Mouse (Mus musculus) heart, postnatal 10 days (tissue): ENCODE data around the gene Lin9. TPM values are rescaled to one million over a fixed set of nuclear protein-coding genes. Genes with fewer than 3 reads are reported as not detected.
"Not testable (repeated sequence)": the region's sequence is repeated elsewhere in the genome, so short reads cannot be mapped to it uniquely, and the experiment has no call there.

ENCODE experiments used
- DNase-seq, 2 experiments: peaks; one replicate each; pipeline ENCODE4 v3.0.0; 2021
- intact Hi-C: fragments of 180-260 bp; cut with DNase I; formaldehyde crosslinking; loops from one replicate; pipeline ENCODE4 v1.15.1; 2025
- total RNA-seq, 2 experiments: library from RNA; stranded (reverse); gene quantifications; 2 replicates each; pipeline ENCODE4 v1.2.3; 2021

The Lin9 gene
- 1 to 10 TPM; 5.3 to 6.4 TPM for total RNA-seq

GRCm38 (mm10) chr1:180641137-180641517 lies at the start of gene Lin9:
Lin9 (plus strand) TSS chr1:180641150.
- DNase-seq = peak; percentile 94 to 96
- intact Hi-C loops = loop anchor here (5.0 kb wide), 1 partner anchor 74 kb away; the partner anchor contains the start of gene Parp1

GRCm38 (mm10) chr1:180600578-180600977 lies 40.4 kb upstream of the Lin9 start:
- DNase-seq = no peak
- intact Hi-C loops = no loop called here

DNA sequence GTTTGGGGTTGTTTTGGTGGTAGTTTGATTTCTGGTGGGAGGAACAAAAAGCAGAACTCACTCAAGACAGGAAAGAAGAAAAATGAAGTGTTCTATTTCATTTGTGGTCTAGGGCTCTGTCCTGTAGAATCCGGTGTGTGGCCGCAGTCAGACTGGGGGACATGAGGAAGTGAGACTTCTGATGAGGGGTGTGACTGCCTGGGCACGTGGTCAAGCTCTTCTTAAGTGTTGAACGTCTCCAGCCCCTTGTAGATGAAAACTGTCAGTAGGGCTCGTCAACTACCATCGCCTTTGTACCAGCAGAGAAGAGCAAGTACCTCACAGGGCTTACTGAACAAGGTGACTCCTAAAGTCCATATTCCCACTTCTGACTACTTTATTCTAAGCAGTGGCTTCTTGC lies 39.1 kb upstream of the Lin9 start:
- intact Hi-C loops = no loop called here
- DNase-seq = no peak

DNA sequence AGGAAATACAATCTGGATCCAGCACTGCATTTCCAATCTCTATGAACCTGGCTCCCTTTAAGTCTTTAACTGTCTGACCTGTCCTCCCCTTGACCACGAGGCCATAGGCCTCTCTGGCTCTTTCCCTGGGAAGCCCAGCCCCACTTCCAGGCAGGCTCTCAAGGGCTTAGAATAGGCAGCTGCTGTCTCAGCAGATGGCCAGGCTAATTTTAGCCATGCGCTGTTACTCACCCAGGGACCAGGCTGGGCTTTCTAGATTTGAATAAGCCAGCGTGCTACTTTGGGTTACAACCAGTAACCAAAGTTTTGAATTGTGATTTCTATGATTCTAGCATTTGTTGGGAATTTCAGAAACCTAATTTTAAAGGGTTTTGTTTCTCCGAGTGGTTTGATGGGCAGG lies 36.4 kb upstream of the Lin9 start:
- intact Hi-C loops = loop anchor here (2.0 kb wide), 1 partner anchor 20 kb away; no protein-coding TSS in a partner anchor
- DNase-seq = peak; percentile 81 to 83

DNA sequence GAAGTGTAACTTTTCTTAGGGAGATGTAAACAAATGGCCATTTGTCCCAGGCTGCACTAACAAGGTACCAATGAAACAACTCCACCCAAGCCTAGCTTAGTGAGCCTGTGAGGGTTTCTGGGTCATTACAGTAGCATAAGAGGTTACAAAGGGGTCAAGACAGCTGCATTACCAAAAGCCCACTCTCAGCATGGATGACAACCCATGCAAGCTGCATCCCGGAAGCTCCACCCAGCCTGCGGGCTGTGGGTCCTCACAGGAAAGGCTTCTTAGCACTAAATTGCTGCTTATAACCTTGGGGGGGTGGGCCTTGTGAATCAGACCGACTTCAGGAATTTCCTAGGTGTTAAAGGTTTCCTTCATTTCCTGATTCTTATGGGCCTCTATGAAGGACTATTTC lies 34.8 kb upstream of the Lin9 start:
- intact Hi-C loops = no loop called here
- DNase-seq = no peak

DNA sequence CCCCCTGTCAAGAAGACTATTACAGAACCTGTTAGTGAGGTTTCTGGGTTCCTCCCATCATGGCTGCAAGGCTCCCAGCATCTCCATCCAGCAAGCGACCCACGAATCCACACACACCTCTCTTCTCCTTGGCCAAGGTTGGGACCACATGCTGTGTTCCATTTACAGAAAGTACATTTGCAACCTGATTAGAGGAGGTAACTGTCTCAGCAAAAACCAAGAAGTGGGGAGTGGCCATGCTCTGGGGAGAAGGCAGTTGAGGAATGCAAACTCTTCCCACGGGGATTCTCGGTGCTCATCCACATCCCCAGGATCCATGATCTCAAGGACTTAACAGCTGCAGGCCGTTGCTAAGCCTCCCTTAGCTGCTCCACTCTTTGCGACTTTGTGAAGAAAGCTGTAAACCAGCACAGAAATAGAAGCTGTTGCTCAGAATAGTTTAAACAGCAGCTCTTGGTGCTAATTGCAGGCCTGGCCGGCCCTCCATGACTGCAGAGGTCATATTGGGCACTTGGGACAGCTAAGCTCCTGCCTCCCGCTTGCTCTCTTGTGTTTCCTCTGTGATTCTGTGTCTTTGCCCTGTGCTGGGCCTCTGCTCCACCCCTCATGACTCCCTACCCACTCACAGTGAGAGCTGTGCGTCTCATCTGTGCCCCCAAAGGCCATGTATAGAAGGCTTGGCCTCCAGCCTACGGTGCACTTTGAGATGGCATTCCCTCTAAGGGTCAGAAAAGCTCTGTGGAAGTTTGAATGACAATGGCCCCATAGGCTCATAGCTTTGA lies 34.0 kb upstream of the Lin9 start:
- peak in 1 of 2 experiments; percentile 28 for DNase-seq
- intact Hi-C loops = no loop called here

GRCm38 (mm10) chr1:180607578-180607879 lies 33.4 kb upstream of the Lin9 start:
- intact Hi-C loops = no loop called here

DNA sequence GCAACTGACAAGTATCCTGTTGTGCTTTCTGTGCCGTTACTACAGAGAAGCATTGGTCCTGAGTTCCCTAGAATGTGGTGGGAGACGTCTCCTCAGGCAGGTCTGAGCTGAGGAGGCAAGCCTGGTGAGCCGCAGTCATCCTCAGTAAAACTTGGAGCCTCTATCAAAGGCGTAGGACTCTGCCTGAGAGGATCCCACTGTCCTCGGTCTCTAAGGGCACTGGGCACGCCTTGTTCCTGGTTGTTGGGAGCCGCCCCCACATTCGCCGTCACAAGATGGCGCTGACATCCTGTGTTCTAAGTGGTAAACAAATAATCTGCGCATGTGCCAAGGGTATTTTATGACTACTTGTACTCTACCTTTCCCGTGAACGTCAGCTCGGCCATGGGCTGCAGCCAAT lies 29.1 kb upstream of the Lin9 start:
- DNase-seq, intact Hi-C loops: not testable (repeated sequence)

More at GRCm38 (mm10) chr1:180607578-180607879, 33.4 kb upstream of the Lin9 start:
- no peak for DNase-seq

DNA sequence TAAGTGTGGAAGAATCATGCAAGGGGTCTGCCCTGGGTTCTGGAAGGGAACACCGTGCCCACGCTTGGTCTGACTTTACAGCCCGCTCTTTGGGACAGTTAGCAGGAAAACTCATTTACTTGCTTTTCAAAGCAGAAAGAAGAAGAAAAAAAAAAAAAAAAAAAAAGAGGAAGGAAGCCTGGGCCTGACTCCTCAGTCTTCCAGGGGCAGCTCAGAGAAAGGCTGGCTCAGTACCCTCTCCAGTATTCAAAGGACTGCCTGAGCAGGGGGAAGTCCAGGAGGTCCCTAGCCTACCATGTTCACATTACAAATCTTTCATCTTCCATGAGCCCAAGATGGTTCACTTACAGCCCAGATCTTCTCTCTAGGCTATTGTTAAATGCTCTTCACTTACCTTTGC lies 24.2 kb upstream of the Lin9 start:
- no peak for DNase-seq
- intact Hi-C loops = no loop called here

DNA sequence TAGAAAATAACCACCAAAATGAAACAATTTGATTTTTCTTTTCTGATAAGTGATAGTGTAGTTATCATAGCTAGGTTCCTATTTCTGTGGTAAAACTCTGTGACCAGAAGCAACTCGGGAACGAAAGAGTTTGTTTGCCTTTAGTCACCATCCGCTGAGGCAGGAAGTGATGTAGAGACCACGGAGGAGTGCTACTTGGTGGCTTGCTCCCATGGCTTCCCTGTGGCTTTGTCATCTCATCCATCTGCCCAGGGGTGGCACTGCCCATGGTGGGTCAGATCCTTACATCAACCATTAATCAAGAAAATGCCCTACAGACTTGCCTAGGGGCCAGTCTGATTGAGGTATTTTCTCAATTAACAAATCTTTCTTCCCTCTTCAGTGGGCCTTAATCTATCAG lies 18.6 kb upstream of the Lin9 start:
- intact Hi-C loops = loop anchor here (5.0 kb wide), 1 partner anchor 805 kb away; no protein-coding TSS in a partner anchor
- no peak for DNase-seq

DNA sequence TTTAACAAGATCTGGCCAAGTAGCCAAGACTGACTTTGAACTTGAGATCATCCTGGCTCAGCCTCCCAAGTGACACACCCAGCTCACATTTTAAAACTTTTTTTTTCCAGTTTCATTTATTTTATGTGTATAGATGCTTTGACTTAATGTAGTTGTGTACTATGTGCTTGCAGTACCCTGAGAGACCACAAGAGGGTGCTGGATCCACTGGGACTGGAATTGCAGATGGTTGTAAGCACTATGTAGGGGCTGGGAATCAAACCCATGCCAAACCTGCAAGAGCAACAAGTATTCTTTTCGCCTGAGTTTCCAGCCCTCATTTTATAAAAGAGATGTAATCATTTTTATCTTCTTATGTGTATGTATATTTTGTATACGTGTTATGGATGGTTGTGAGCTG lies 17.0 kb upstream of the Lin9 start:
- intact Hi-C loops = loop anchor here (2.0 to 5.0 kb wide), 2 partner anchors 19 to 807 kb away; no protein-coding TSS in a partner anchor
- no peak for DNase-seq

DNA sequence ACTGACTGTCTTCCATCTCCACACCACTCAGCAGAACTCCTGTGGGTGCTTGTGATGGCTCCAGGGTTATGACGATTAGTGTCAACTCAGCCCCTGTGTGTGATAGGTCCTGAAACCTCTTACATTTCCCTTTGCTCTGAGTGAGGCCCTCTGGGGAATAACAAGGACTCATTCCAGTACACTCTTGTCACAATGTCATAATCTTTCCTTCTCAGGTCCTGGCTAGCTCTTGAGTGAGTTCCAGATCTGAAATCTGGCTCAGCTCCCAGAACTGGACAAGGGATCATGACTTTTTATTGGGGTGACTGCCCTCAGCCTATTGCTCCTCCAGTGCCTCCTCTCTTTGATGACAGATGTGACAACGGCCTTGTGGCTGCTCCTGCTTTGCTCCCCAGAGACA lies 14.8 kb upstream of the Lin9 start:
- DNase-seq = peak; percentile 78 to 79
- intact Hi-C loops = no loop called here

- DNase-seq, intact Hi-C loops: not testable (repeated sequence)
Observed at GRCm38 (mm10) chr1:180637796-180638195, 3.2 kb upstream of the Lin9 start.

- intact Hi-C loops = loop anchor here (5.0 kb wide), 1 partner anchor 72 kb away; the partner anchor contains the start of gene Parp1
- peak; percentile 3 to 7 for DNase-seq
Observed at GRCm38 (mm10) chr1:180639416-180640401, 1.2 kb upstream of the Lin9 start.

GRCm38 (mm10) chr1:180640605-180641125 lies 285 bp upstream of the Lin9 start:
- DNase-seq = peak; percentile 60 to 66
- intact Hi-C loops = loop anchor here (5.0 kb wide), 1 partner anchor 73 kb away; the partner anchor contains the start of gene Parp1

- intact Hi-C loops = loop anchor here (5.0 kb wide), 1 partner anchor 74 kb away; the partner anchor contains the start of gene Parp1
- DNase-seq = peak in 1 of 2 experiments; percentile 38
Observed at GRCm38 (mm10) chr1:180641518-180642227, 723 bp downstream of the Lin9 start.

DNA sequence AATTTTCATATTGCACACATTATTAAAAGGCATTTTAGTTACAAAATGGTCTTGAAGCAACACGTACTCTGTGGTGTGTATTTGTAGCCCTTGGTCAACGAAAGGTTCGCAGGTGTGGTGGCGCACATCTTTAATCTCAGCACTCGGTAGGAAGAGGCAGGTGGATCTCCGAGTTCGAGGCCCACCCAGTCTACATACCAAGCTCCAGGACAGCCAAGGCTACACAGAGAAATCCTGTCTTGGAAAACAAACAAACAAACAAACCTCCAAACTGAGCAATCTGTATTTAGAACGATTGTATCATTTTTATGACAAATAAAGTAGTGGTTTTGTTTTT lies 1.2 kb downstream of the Lin9 start:
- intact Hi-C loops = loop anchor here (5.0 kb wide), 1 partner anchor 75 kb away; the partner anchor contains the start of gene Parp1
- no peak for DNase-seq

- intact Hi-C loops = no loop called here
Observed at GRCm38 (mm10) chr1:180691284-180691683, 50.3 kb downstream of the Lin9 start.

DNA sequence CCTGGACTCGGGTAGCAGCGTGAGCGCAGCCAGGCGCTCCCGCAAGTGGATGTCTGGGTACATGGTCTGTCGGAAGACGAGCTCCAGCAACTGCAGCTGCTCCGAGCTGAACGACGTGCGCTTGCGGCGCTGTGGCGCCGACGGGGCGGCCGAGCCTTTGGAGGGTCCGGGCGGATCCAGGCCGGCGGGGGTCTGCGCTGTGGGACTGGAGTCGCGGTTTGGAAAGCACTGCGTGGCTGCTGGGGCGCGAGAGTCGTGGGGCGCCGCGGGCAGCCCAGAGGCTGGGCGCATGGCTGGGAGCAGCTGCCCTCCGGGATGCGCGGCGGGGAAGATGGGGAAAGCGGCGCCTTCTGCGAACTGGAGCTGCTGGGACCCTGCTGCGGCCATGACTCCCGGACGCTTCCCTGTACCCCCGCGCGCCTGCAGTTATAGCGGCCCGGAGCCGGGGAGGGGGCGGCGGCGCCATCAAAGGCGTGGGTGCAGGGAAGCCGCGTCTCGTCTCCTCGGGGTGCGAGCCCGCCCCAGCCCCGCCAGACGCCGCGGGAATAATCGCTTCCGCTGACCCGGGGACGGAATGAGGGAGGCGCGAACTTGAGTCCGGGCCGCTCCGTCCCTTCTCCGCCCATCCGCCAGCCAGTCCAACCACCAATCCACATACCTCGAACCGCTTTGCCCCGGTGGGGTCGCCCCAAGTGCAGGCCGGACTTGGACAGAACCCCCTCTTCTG lies 55.8 kb downstream of the Lin9 start, which contains the start of gene Mixl1:
TSS of gene Mixl1 (minus strand) at position 409 of the 727 bp plus-strand sequence.
- DNase-seq = peak; percentile 11 to 15
- intact Hi-C loops = no loop called here

More at GRCm38 (mm10) chr1:180691284-180691683, 50.3 kb downstream of the Lin9 start:
- no peak for DNase-seq
